Mouse (Mus musculus) hindbrain, embryonic 15.5 days (tissue): ENCODE results near the gene Inka1. TPM values are rescaled to one million over a fixed set of nuclear protein-coding genes. Genes with fewer than 3 reads are reported as not detected.
A peak's percentile ranks its signal among the peaks of the same experiment; 100 is the strongest.
"Not testable (repeated sequence)": the region's sequence is repeated elsewhere in the genome, so short reads cannot be mapped to it uniquely, and the experiment has no call there.

Experiments
- ATAC-seq: fragments of 200-750 bp; cut with Nextera tagmentation; 2 replicates; pipeline ENCODE4 v1.8.0; 2017; ENCODE audit warnings: low read depth, moderate number of reproducible peaks, moderate TSS enrichment; ENCODE audit not compliant: low FRiP score
- H3K27ac ChIP-seq: fragments of 300-500 bp; sonication (generic); replicated peaks from 2 replicates; pipeline ENCODE4 v1.5.1; 2015; ENCODE audit warnings: mild to moderate bottlenecking, inconsistent platforms
- H3K27me3 ChIP-seq: fragments of 300-500 bp; sonication (generic); 2 replicates; pipeline ENCODE4 v1.6.1; 2015; ENCODE audit warnings: control low read depth, inconsistent platforms
- H3K36me3 ChIP-seq: fragments of 300-500 bp; sonication (generic); 2 replicates; pipeline ENCODE4 v1.6.1; 2015; ENCODE audit warnings: control low read depth, inconsistent platforms
- H3K4me1 ChIP-seq: fragments of 300-500 bp; sonication (generic); replicated peaks from 2 replicates; pipeline ENCODE4 v1.6.1; 2015; ENCODE audit warnings: control low read depth, inconsistent platforms
- H3K4me2 ChIP-seq: fragments of 300-500 bp; sonication (generic); 2 replicates; pipeline ENCODE4 v1.6.1; 2015; ENCODE audit warnings: moderate library complexity, mild to moderate bottlenecking, inconsistent platforms
- H3K4me3 ChIP-seq: fragments of 300-500 bp; sonication (generic); 2 replicates; pipeline ENCODE4 v1.5.1; 2015; ENCODE audit warnings: mild to moderate bottlenecking, inconsistent platforms
- H3K9ac ChIP-seq: fragments of 300-500 bp; sonication (generic); 2 replicates; pipeline ENCODE4 v1.6.1; 2015; ENCODE audit warnings: inconsistent platforms
- H3K9me3 ChIP-seq: fragments of 300-500 bp; sonication (generic); 2 replicates; pipeline ENCODE4 v1.6.1; 2016; ENCODE audit warnings: control low read depth, inconsistent platforms
- WGBS: fragments of 180-500 bp; shearing (Covaris S2); methylation state at CpG from one replicate; pipeline ENCODE4 v1.1.7; 2015; 5-methylcytosine and 5-hydroxymethylcytosine counted together
- polyA plus RNA-seq: library from polyadenylated mRNA; unstranded; fragments of >200 nt; fragmentation: Nextera tagmentation; extraction: Ambion mirVana; gene quantifications from 2 replicates; pipeline ENCODE4 v1.2.1, GENCODE M21; 2015

Inka1 gene
- 17.9 and 20.2 TPM in 2 replicates for polyA plus RNA-seq

DNA sequence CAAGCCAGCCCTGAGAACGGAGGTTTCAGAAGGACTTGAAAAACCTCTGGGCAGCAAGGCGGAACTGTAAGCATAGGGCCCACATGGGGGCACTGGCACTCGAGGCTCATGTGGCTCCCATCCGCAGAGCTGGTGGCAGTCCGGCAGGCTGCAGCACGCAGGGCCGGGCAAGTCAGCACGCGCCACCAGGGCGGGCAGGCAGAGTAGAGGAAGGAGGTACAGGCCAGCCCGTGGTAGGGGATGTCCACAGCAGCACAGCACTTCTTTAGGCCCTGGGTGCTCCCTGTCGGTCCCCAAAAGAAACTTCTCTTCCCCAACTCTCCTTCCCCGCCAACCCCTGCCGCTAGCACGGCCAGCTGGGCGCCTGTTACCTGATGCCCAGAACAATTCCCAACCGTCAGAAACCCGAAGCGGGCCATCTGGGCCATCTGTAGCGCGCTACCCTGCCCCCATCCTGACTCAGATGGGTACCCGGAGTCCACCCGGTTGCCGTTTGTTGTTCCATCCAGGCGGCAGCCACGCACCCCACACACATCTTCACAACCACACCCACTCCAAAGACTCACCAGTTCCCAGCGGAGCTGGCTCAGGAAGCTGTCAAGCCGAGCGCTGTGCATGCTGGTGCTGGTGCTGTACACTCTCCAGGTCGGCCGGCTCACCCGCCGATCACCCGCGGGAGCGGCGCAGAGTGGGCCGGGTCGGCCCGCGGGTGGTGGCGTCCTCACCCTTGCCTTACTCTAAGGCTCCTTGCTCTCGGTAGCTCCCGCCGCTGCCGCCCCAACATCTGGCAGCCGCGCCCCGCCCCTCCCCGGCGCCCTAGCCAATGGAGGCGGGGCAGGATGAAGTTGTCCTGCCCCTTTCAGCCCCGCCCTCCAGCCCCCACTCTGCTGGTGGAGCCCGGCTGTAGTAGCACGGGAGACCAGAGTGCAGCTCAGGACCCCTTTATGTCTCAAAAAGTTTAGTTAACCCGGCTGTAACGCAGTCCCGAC, at the start of gene Inka1:
Gene Inka1, minus strand, starts transcription at position 749 of the 989 bp plus-strand sequence.
- Histone ChIP-seq H3K4me2 (peak within 1 kb of the TSS; percentile 91), H3K36me3 (no peaks in the 10 kb centered on the region), H3K9ac (peak within 1 kb of the TSS; percentile 61), H3K4me3 (peak within 1 kb of the TSS; percentile 75), H3K27me3 (peaks cover 8% of the 10 kb centered on the region), H3K9me3 (no peaks in the 10 kb centered on the region), H3K4me1 (peaks cover 42% of the 10 kb centered on the region), H3K27ac (peak within 1 kb of the TSS; percentile 67)
- WGBS: 1% methylated on average over 58 of the region's 58 CpGs
- peak; percentile 68 for ATAC-seq

DNA sequence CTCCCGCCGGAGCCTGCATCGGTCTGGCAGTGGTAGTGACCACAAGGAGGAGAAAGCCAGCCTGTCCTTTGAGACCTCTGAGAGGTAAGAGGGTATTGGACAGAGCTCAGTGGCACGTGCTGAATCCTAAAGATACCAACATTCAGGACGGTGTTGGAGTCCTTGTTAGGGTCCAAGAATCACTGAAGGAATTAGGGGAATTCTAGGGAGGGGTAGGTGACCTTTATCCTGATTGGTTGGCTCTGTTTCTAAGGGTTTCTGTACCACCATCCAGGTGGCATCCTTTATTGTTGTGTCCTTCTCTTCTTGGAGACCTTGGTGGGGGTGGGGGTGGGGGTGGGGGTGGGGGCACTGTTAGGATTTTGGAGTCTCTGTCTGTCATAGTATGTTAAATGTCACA, 46.4 kb upstream of the Inka1 start:
- Histone ChIP-seq H3K4me3 (no peak overlapping the region), H3K9ac (no peak overlapping the region), H3K27me3 (no peaks in the 10 kb centered on the region), H3K36me3 (peaks cover 40% of the 10 kb centered on the region), H3K4me1 (no peaks in the 10 kb centered on the region), H3K9me3 (no peaks in the 10 kb centered on the region), H3K4me2 (no peak overlapping the region), H3K27ac (no peak overlapping the region)
- no peak for ATAC-seq
- WGBS: 91% methylated on average over 5 of the region's 5 CpGs

DNA sequence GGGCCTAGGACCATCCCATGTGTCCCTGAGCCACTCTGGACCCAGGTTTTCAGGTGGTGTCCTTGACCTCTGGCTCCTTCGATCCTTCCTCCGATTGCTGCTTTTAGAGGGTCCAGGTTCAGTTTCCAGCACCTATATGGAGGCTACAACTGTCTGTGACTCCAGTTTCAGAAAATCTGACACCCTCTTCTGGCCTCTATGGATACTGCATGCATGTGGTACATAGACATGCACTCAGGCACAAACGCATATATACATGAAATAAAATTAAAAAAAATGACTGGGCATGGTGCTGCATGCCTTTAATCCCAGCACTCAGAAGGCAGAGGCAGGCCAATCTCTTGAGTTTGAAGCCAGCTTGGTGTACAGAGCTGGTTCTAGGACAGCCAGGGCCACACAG, 42.2 kb upstream of the Inka1 start:
- Histone ChIP-seq H3K9me3 (no peaks in the 10 kb centered on the region), H3K27me3 (no peaks in the 10 kb centered on the region), H3K9ac (no peak overlapping the region), H3K36me3 (peaks cover 52% of the 10 kb centered on the region), H3K4me1 (no peaks in the 10 kb centered on the region), H3K4me2 (no peak overlapping the region), H3K27ac (no peak overlapping the region), H3K4me3 (no peak overlapping the region)
- 94% methylated on average over 3 of the region's 3 CpGs for WGBS
- no peak for ATAC-seq

DNA sequence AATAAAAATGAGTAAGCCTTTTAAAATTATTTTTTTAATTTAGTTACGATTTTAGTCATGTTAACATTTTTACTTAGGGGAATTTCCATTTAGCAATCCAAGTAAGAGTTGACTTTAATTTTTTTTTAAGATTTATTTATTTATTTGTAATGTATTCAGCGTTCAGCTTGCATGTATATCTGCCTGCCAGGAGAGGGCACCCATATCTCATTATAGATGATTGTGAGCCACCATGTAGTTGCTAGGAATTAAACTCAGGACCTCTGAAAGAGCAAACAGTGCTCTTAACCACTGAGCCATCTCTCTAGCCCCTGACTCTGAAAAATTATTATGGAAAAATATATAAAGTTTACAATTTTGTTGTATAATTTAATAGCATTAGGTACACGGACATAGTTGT, 40.9 kb upstream of the Inka1 start:
- no peak overlapping the region for H3K4me2 ChIP-seq
- no peak overlapping the region for H3K4me3 ChIP-seq
- H3K9me3 ChIP-seq: no peaks in the 10 kb centered on the region
- H3K27me3 ChIP-seq: no peaks in the 10 kb centered on the region
- H3K27ac ChIP-seq: no peak overlapping the region
- no peak for ATAC-seq
- WGBS: 91% methylated on average over 3 of the region's 3 CpGs
- H3K4me1 ChIP-seq: no peaks in the 10 kb centered on the region
- peaks cover 42% of the 10 kb centered on the region for H3K36me3 ChIP-seq
- H3K9ac ChIP-seq: no peak overlapping the region

DNA sequence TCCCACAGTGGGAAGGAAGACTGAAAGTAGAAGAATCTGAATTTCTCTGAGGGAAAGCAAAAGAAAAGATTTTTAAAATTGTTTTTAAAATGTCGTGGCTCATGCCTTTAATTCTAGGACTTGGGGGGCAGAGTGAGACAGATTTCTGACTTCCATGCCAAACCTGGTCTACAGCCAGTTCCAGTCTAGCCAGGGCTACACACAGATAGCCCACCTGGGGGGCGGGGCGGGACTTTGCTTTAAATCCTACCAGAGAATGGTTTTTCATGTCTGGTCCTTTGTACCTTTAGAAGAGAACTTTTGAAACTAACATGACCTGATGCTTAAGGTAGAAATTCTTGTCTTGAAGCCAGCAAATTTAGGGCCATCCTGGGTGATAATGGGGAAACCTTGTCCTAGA, 37.5 kb upstream of the Inka1 start:
- no peak overlapping the region for H3K9ac ChIP-seq
- no peaks in the 10 kb centered on the region for H3K9me3 ChIP-seq
- 0 out of 2 replicates have a peak, but pooled peaks cover 2% of the 10 kb centered on the region for H3K4me1 ChIP-seq
- no peak overlapping the region for H3K4me2 ChIP-seq
- no peak for ATAC-seq
- H3K36me3 ChIP-seq: peaks cover 37% of the 10 kb centered on the region
- no peak overlapping the region for H3K27ac ChIP-seq
- 87% methylated on average over 3 of the region's 3 CpGs for WGBS
- H3K4me3 ChIP-seq: no peak overlapping the region
- no peaks in the 10 kb centered on the region for H3K27me3 ChIP-seq

DNA sequence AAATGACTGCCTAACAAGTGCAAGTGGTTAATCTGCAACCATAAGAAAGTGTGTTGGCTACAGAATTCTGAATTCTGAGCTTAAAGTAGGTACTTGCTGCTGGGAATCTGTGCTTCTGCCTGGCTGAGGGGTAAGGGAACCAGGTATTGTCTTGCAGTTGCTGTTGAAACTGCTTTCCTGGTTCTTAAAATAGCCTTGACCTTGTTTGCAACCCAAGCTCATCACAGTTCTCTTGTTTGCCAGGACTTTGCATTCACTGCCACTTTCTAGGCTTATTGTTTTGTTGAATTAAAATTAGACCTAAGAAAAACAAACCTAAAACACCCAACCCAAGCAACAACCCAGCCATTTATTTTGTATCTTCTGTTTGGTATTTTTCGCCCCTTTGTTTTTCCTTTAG, 35.1 kb upstream of the Inka1 start:
- 94% methylated on average over 1 of the region's 1 CpGs for WGBS
- no peak overlapping the region for H3K27ac ChIP-seq
- H3K9ac ChIP-seq: no peak overlapping the region
- no peak for ATAC-seq
- no peak overlapping the region for H3K4me3 ChIP-seq
- peaks cover 22% of the 10 kb centered on the region for H3K36me3 ChIP-seq
- no peaks in the 10 kb centered on the region for H3K9me3 ChIP-seq
- 0 out of 2 replicates have a peak, but pooled peaks cover 2% of the 10 kb centered on the region for H3K4me1 ChIP-seq
- H3K4me2 ChIP-seq: no peak overlapping the region
- H3K27me3 ChIP-seq: no peaks in the 10 kb centered on the region

DNA sequence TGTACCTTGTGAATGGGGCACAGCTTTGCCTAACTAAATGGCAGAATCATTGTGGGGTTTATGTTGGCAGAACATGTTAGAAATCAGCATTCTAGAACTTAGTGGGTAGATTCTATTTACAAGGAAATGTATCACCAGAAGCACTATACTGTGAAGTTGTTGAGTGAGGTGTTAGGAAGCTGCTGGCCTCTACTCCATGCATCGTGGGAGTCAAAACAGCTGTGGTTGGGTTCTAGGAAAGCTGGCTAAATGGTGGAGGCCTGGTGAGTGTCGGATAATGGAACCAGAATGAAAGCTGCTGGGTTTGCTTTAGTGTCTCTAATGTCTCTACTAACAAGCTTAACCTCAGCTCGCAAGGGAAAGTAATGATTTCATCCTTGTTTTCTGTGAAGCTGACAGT, 31.4 kb upstream of the Inka1 start:
- no peak overlapping the region for H3K27ac ChIP-seq
- H3K9ac ChIP-seq: no peak overlapping the region
- H3K27me3 ChIP-seq: no peaks in the 10 kb centered on the region
- WGBS: 89% methylated on average over 3 of the region's 3 CpGs
- 0 out of 2 replicates have a peak, but pooled peaks cover 2% of the 10 kb centered on the region for H3K4me1 ChIP-seq
- no peak overlapping the region for H3K4me2 ChIP-seq
- no peak for ATAC-seq
- no peaks in the 10 kb centered on the region for H3K9me3 ChIP-seq
- H3K4me3 ChIP-seq: no peak overlapping the region
- H3K36me3 ChIP-seq: peaks cover 12% of the 10 kb centered on the region; the same call in 1 of the 2 replicates

DNA sequence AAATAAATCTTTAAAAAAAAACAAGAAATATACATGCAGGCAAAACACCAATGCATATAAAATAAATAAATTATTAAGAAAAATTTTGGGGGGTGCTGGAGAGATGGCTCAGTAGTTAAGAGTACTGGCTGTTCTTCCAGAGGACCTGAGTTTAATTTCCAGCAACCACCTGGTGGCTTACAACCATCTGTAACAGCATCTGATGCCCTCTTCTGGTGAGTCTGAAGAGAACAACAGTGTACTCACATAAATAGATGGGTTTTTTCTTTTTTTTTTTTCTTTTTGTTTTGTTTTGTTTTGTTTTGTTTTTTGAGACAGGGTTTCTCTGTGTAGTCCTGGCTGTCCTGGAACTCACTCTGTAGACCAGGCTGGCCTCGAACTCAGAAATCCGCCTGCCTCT, 27.9 kb upstream of the Inka1 start:
- not testable (repeated sequence) for H3K27me3 ChIP-seq, H3K4me1 ChIP-seq, H3K4me2 ChIP-seq, H3K27ac ChIP-seq, ATAC-seq, H3K9ac ChIP-seq, H3K9me3 ChIP-seq, H3K4me3 ChIP-seq
- peaks cover 12% of the 10 kb centered on the region; the same call in 1 of the 2 replicates for H3K36me3 ChIP-seq
- 98% methylated on average over 2 of the region's 2 CpGs for WGBS

DNA sequence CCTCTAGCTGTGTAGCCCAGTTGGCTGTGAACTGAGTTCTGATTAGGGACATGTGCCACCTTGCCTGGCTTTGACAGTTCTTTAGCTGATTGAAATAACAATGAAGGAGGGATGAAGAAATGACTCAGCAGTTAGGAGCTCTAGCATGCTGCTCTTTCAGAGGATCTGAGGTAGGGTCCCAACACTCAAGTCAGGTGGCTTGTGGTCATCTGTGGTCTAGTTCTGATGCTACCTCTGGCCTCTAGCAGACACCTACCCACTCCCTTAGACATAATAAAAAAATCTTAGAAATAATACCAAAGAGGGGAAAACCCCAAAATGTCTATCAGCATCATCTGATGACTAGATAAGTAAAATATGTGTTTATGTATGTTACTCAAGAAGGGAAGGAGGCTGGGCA, 24.7 kb upstream of the Inka1 start:
- Histone ChIP-seq H3K4me1 (peaks cover 8% of the 10 kb centered on the region; the same call in 1 of the 2 replicates), H3K4me2 (no peak overlapping the region), H3K9me3 (no peaks in the 10 kb centered on the region), H3K9ac (no peak overlapping the region), H3K27ac (no peak overlapping the region), H3K36me3 (peaks cover 4% of the 10 kb centered on the region; the same call in 1 of the 2 replicates), H3K27me3 (no peaks in the 10 kb centered on the region), H3K4me3 (no peak overlapping the region)
- no peak for ATAC-seq

DNA sequence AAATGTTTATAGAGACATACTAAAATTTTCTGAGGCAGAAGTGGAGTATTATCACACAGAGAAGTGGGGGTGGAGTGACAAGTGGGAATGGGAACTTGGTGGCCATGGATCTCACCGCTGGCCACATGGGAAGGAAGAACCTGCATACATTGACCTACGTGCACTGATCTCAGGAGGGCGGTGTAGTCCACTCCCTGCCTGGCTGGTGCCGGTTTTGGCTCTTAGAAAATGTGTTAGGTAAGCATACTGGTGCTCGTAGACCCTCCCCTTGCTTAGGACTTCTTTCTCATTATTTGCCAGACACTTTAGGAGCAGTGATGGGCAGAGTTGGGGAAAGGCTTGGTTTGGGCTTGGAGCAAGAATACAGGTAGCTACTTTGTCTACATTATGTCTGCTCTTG, 22.4 kb upstream of the Inka1 start:
- ATAC-seq: no peak
- Histone ChIP-seq H3K9ac (no peak overlapping the region), H3K4me2 (no peak overlapping the region), H3K4me3 (no peak overlapping the region), H3K36me3 (0 out of 2 replicates have a peak, but pooled peaks cover 3% of the 10 kb centered on the region), H3K27me3 (no peaks in the 10 kb centered on the region), H3K27ac (no peak overlapping the region), H3K4me1 (peaks cover 27% of the 10 kb centered on the region), H3K9me3 (no peaks in the 10 kb centered on the region)
- WGBS: 94% methylated on average over 5 of the region's 5 CpGs

DNA sequence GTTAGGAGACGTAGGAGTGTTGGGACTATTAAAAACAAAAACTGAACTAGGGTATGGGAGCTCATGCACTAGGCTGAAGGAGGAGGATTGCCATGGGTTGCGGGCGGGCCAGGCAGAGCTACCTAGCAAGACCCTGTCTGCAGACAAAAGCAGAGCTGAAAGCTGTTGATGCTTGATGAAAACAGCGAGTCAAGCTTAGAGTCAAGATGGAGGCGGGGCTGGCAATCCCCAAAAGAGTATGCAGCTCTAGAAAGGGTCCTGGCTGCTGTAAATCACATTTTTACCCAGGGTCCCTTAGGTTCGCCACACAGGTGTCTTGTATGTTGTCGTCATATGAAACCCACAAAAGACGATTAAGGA, 17.8 kb upstream of the Inka1 start:
- no peaks in the 10 kb centered on the region for H3K27me3 ChIP-seq
- no peak for ATAC-seq
- H3K9ac ChIP-seq: peak overlapping the region; percentile 95
- no peaks in the 10 kb centered on the region for H3K36me3 ChIP-seq
- H3K4me3 ChIP-seq: peak overlapping the region; percentile 86
- 10% methylated on average over 8 of the region's 8 CpGs for WGBS
- H3K4me2 ChIP-seq: peak overlapping the region; percentile 76
- H3K4me1 ChIP-seq: peaks cover 34% of the 10 kb centered on the region
- H3K27ac ChIP-seq: peak overlapping the region; percentile 97
- no peaks in the 10 kb centered on the region for H3K9me3 ChIP-seq

DNA sequence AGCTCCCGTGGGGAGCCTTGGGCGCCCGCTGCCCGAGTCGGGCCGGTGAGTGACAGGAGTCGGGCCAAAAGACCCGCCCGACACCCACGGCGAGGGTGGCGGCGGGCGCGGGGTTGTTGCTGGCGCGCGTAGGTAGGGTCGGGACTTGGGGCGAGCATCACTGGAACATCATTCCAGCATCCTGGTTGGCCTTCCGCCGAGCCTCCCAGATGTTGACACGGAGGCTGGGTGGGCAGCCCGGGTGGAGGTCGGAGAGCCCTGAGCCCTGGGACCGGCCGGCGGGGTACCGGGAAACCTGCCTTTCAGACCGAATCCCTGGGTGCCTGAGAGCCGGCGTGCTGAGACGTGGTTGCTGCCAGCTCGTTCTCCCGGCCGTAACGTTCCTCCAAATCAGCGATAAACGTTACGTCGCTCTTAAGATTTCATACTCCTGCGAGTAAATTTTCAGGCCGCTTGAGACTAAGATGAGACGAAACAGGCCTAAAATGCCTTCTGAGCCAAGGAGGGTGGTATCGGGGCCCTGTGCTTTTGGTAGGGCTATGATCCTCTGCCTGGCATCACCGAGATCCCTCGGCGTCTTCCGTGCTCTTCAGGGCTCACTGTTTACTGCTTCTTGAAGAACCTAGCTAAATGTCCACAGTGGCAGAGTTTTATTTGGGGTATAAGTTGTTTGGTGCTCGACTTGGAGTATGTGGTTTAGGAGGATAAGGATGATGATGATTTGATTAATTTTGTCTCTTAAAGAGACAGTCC, 17.3 kb upstream of the Inka1 start:
- Histone ChIP-seq H3K36me3 (no peaks in the 10 kb centered on the region), H3K27ac (peak overlapping the region; percentile 97), H3K4me1 (peaks cover 34% of the 10 kb centered on the region), H3K4me2 (peak overlapping the region; percentile 76), H3K9ac (peak overlapping the region; percentile 95), H3K27me3 (no peaks in the 10 kb centered on the region), H3K9me3 (no peaks in the 10 kb centered on the region), H3K4me3 (peak overlapping the region; percentile 86)
- under 1% methylated on average over 43 of the region's 50 CpGs for WGBS
- ATAC-seq: peak; percentile 60; the same call in 1 of the 2 replicates
